Mouse (Mus musculus): Measurements from ENCODE around the gene Fndc4. TPM values are rescaled to one million over a fixed set of nuclear protein-coding genes. Genes with fewer than 3 reads are reported as not detected.

Fndc4 gene
- polyA plus RNA-seq (2017; shearing (Covaris generic)), result not detected

DNA sequence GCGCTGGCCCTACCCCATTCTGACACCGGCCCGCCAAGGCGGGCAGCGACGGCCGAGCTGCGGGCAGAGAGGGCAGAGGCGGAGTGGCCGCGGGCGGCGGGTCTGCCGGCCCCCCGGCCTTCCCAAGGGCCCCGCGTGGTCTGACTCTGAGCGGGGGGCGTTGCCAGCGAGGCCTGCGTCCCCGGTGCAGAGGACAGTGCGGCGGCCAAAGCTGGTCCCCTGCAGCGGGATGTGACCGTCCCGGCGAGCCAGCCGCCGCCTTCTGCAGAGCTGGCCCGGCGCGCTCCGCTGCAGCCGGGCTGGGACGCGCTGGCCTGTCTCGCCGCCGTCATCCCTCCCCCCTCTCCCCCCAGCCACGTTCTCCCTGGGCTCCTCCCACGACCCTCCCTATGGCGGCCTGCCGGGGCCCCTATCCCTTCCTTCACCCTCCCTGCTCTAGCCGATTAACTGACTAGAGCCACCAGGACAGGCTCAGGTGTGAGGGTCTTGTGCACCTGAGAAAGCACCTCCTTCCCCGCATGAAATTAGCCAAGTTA lies at the start of gene Fndc4:
Fndc4 (minus strand) TSS at position 475 of the 536 bp plus-strand sequence.
- ATAC-seq, result no peak

GRCm38 (mm10) chr5:31328255-31328654 lies 32.4 kb upstream of the Fndc4 start:
- ATAC-seq, result no peak

DNA sequence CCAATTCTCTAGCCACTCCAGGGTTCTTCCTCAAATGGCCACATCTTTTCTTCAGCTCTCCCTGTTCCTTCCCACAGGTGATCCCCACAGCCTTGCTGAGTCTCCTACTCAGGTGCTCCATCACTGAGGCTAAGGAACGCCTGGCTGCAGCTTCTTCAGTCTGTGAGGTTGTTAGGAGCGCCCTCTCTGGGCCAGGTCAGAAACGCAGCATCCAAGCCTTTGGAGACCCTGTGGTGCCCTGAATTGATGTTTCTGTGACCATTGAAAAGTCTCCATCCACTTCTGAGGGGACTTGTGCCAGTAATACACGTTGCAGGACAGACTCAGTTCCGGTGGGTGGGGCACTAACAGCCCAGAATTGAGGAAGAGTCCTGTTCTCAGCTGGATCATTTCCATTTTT lies 31.0 kb upstream of the Fndc4 start:
- no peak for ATAC-seq

DNA sequence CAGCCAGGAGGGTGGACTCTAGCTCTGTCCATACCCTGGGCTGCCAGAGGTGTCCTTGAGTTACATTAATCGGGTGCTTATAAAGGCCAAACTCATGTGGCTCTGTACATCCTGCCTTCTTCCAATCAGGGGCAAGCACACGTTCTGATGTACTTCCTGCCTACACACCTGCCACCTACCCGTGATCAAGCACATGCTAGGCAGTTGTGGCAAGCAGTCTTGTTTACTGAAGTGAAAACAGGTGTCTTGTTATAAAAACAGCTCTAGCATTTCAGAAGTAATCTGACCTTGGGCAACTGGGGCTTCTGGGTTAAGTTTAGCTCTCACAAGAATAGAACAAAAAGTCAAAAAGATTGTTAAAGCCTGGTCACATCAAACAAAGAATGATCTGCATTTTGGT lies 28.2 kb upstream of the Fndc4 start:
- ATAC-seq, result no peak

DNA sequence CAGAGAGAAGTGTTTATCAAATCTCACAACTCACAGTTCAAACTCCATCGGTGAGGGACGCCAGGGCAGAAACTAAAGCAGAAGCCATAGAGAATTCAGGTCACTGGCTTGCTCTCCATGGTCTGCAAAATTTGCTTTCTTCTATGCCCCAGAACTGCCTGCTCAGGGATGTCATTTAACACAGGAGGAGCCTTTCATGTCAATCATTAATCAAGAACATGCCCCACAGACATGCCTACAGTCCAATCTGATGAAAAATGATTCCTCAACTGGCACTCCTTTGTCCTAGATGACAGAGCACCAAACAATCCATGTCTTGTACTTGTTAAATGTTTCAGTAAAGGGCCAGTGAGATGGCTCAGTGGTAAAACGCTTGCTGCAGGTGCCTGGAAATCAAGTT lies 26.9 kb upstream of the Fndc4 start:
- ATAC-seq, result no peak

DNA sequence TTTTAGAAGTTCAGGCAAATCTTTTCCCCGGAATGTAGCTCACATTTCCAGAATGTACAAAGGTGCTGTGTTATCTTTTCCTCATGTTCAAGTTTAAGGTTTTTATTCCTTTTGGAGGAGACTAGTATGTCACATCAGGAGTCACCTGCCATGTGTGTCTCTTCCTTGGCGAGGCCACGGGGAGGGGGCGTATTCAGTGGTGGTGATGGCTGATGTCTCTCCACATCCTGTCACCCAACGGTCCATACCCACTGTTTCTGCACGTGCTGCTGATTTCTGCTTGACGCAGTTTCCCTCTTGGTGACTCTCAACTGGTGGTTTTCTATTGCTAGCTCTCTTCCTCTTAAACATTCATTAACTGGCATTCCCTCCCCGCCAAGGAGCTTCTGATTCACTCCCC lies 16.9 kb upstream of the Fndc4 start:
- no peak for ATAC-seq

DNA sequence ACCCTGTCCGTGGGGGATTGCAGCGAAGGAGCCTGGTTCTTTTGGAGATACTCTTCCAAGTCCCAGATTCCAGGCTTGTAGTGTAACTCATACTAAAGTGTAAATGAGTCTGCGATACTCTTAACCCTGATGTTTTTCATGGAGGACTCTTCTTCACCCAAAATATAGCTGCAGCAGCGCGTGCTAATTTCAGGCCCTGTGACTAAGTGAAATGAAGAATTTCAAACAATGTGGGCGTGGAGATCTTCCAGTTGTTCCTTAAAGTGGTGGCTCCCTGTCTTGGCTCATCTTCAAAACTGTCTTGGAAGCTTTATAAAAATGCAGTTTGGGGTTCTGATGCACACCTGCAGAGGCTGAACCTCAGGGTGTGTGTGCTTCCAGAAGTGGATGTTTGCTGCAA lies 7.2 kb upstream of the Fndc4 start:
- ATAC-seq, result no peak

DNA sequence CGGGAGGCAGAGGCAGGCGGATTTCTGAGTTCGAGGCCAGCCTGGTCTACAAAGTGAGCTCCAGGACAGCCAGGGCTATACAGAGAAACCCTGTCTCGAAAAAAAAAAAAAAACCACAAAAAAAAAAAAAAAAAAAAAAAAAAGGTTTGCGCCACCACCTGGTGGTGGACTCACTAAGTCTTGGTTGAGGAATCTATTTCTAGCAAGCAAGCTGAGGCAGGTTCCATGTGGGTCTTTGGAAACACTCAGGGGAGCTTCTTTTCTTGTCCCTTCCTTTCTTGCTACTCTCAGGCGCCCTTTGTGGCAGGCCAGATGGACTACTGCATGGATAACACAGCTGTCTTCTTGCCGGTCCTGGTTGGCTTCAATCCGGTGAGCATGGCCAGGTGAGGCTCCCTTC lies 6.0 kb upstream of the Fndc4 start:
- no peak for ATAC-seq

GRCm38 (mm10) chr5:31298486-31298885 lies 2.6 kb upstream of the Fndc4 start:
- no peak for ATAC-seq

- ATAC-seq, result no peak
Measured at GRCm38 (mm10) chr5:31297981-31298380, 2.1 kb upstream of the Fndc4 start.

DNA sequence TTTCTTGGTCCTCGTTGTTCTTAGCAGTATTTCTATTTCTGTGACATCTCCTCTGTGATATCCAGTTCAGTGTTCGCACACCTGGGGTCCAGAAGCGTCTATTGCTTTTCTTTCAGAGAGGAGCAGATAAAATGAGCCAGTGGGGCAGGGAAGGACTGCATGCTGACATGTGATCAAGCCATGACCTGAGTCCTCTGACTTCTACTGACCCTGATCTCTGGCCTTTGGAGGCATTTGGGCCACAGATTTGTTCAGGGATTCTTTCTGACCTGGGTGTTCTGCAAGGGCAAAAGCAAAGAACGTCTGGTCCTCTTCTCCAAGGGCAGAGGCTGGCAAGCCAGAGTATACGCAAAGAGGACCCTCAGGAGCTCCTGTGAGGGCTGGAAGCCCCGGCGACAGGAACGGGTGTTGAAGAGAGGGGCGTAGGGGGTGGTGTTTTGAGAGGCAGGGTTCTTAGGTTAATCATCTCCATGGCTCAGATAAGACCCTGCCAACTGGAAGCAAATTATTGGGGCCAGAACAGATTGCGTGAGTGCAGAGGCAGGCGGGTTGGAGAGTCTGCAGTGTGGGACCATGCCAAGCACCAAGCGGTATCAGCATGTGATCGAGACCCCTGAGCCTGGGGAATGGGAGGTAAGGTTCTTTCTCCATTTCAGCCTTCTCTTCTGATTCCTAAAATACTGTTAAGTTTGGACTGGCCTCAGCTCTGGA lies 1.3 kb upstream of the Fndc4 start, which contains the start of gene Gckr:
Gckr (plus strand) TSS at position 397 of the 711 bp plus-strand sequence.
- ATAC-seq, result no peak

DNA sequence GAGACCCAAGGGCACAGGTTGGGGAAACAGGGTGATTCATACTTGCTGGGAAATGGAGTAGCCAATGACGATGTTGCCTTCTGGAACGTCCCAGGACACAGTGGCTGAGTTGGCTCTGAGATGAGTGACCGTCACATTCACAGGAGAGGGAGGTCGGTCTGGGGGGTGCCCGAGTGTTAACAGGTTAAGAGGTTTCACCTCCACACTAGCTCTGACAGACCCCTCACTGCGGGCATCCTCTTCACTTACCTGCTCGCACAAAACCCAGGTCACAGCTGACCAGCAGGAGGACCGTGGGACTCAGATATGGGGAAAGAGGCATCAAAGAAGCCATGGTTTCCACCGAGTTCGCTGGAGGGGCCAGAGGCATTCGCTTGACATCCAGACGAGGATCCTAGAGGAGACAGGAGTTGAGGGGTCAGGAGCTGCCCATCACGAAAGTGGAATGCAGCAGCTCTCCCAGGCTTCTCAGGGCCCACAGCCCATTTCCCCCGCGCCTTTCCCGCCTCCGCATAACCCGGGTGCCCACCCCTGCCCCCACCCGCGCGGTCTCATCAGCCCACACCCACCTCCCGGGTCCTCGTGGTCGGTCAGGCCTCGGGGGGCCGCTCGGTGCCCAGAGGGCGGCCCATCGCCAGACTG lies 795 bp downstream of the Fndc4 start:
- ATAC-seq, result no peak

GRCm38 (mm10) chr5:31291361-31291688 lies 4.6 kb downstream of the Fndc4 start:
- ATAC-seq, result no peak

GRCm38 (mm10) chr5:31290521-31291360 lies 5.1 kb downstream of the Fndc4 start, which contains the start of gene Ift172:
Gene Ift172, minus strand, starts transcription at chr5:31291116.
- ATAC-seq, result peak; percentile 96

GRCm38 (mm10) chr5:31289626-31290230 lies 6.2 kb downstream of the Fndc4 start:
- ATAC-seq, result no peak

GRCm38 (mm10) chr5:31288655-31289054 lies 7.2 kb downstream of the Fndc4 start:
- ATAC-seq, result no peak

DNA sequence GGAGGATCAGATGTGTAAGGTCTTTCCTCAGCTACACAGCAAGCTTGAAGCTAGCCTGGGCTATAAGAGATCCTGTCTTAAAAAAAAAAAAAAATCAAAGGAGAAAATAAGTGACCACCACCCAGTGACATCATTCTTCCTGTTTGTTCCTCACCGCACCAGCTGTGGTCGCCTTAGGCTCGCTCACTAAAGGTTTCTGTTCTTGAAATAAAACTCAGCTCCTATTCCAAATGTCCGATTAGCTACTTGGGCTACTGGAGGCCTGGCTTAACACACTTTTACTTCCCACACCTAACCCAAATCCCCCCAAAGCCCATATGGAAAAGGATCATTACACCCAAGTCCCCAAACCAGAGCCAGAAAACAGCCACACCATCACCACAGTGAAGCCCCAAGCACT lies 7.7 kb downstream of the Fndc4 start:
- no peak for ATAC-seq

DNA sequence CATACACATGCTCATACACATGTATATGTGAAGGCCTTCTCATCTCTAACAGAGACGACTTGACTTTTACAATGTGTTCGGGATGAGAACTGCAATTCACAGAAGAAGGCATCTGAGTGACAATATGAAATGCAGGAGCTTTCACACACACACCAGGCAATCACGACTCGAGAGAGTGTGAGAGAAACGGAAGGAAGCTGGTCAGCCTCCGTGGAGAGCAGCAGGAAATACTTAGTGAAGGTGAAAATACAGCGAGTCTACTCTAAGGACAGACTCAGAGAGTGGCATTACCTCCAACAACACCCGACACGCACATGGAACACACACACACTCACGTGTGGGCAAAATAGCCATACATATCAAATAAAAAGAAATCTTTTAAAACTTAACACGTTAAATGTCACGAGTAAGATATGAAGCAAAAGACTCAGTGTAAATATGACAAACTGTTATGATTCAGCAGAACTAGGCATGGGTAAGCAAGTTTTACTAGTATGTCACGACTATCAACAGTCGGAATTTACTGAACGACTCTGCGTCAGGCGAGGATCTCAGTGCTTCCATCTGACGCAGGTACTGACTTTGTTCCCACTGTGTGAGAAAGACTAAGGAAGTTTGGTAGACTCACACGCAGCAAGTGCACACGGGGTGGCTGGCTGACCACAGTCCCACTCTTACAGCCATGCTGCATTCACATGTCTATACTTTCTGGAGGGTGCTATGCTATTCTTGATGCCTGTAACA lies 16.5 kb downstream of the Fndc4 start:
- ATAC-seq, result peak; percentile 43

DNA sequence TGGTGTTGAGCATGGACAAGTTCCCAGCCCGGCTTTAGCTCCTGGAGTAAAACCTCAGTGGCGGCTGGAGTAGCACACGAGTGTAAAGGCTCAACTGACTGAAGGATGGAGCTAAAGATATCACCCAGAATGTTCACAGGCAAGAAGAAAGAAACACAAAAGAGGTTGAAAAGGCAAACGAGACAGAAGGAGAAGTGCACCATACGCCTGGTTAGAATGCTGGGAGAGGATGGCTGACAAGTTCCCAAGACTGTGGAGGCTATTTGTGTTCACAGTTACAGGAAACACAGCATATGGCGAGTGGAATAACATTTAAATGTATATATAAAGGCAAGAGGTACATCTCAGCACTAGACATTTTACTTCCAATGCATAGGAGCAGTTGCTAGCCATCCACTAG lies 22.9 kb downstream of the Fndc4 start:
- no peak for ATAC-seq

- no peak for ATAC-seq
Measured at GRCm38 (mm10) chr5:31267686-31268085, 28.2 kb downstream of the Fndc4 start.

- no peak for ATAC-seq
Measured at GRCm38 (mm10) chr5:31266101-31266500, 29.8 kb downstream of the Fndc4 start.

DNA sequence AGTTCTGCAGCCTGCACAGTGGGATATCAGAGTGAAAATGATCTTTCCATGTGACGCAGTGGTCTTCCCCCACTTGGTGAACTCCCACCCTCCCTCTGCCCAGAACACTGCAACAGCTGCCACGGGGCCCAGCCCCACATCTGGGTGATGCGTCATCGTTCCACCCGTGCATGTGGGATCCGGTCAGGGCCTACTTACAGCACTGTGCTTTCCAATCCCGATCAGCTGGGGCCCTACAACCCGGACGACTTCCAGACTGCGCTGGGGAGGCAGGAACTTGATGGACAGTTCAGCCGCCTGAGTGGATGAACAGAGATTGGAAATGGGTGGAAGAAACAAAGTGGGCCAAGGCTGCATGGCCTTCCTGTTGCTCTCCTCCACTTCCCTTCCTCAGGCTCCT lies 38.3 kb downstream of the Fndc4 start:
- no peak for ATAC-seq
